Mouse (Mus musculus) bone marrow, adult 2 months (tissue): ENCODE data around the gene Nudt5.

Experiments
- CTCF ChIP-seq: fragments of 200-500 bp; IDR thresholded peaks from 2 replicates; pipeline ENCODE4 v1.5.1; 2011; ENCODE audit warnings: low read length, control low read depth; ENCODE audit not compliant: control insufficient read depth, insufficient read depth
- POLR2A ChIP-seq: fragments of 200-500 bp; IDR thresholded peaks from 2 replicates; pipeline ENCODE4 v1.6.1; 2011; ENCODE audit warnings: low read depth, mild to moderate bottlenecking, control low read depth, low read length, borderline replicate concordance; ENCODE audit not compliant: control insufficient read depth

- no peak for TF ChIP-seq CTCF
- no peak for TF ChIP-seq POLR2A
Observed at GRCm38 (mm10) chr2:5805228-5805627, 39.6 kb upstream of the Nudt5 start.
